Mouse (Mus musculus): Measurements from ENCODE around the gene Sp4.

Sp4 gene

DNA sequence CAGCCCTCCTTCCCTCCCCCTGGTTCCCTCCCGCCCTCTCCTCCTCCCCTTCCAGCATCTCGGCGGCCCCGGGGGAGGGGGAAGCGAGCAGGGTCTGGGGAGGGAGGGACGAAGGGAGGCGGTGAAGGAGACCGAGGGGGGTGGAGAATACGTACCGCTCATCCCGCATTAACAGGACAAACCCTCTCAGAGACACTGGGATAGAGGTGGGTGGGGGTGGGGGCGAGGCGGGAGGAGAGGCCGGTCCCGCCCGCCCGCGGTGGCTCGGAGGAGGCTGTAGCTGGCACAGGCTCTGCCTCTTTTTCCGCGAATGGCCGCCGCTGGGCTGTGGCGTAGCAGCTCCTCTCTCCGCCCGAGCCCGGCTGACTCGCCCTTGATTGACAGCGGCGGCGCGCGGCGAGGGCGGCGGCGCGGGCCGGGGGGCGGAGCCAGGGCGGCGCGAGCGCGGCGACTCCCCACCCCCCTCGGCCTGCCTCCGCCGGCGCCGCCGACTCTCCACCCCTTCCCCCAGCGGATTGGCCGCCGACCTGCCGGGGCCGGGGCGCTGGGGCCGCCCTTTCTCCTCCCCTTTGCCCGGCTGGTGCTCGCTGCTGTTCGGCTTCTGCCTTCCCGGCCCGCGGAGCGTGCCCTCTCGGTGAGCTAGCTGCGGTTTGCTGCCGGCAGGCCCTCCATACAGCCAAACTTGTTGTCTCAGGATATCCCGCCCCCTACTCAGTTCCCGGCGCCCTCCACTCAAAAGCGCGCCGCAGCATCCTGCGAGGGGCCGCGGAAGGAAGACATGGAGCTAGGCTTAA is at the start of gene Sp4:
Sp4 (minus strand) TSS at position 369 of the 794 bp plus-strand sequence.
- peak; percentile 95 to 97 for DNase-seq

DNA sequence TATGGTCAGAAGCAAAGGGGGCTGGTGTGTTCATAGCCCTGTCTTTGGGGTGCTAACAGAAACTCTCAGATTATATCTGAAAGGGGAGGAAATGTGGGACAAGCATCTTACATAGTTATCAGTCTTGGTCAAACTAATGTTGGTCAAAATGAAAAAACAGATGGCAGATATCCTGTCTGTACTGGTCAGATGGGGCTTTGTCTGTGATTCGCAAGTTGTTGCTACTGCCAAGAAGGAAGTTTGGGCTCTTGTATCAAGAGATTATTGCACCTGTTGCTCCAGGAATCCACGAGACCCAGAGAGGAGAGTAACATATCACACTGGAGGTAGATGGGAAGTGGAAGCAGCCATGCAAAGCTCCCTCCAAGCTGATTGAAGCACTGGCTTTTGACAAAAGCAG is 37.9 kb upstream of the Sp4 start:
- DNase-seq, result no peak

DNA sequence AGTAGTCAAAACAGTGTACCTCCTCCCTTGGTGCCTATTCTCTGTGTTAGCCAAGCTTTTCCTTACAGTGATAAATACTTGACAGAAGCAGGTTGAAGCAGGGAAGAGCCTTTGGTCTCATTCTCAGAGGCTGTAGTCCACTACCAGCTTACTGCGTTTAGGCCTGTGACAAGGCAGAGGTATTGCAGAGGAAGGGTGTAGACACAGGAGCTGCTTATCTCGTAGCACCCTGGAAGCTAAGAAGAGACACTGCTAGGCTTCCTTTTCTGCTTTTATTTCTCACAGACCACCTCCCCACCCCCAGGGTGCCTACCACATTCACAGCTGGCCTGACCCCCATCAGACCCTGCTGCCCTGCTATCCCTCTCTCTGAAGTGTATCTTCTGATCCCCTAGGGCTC is 37.0 kb upstream of the Sp4 start:
- DNase-seq, result no peak

DNA sequence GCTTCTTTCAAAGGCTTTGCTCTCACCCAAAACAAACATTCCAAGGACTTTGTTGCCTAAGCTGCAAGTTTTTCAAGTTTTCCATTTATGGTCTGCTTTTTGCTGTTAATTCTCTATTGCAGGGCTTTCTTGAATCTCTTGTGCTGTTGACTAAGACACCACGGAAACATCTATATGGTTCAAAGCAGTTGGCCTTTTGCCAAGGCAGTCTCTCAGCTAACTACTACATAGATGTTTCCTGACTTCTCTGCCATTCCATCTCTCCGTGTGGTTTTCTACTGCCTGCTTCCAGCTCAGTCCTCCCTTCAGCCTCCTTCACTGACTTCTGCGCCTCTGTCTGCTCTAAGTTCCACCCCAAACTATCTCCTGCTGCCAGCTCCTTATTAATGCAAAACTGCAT is 36.1 kb upstream of the Sp4 start:
- DNase-seq, result peak in 1 of 2 experiments; percentile 5

DNA sequence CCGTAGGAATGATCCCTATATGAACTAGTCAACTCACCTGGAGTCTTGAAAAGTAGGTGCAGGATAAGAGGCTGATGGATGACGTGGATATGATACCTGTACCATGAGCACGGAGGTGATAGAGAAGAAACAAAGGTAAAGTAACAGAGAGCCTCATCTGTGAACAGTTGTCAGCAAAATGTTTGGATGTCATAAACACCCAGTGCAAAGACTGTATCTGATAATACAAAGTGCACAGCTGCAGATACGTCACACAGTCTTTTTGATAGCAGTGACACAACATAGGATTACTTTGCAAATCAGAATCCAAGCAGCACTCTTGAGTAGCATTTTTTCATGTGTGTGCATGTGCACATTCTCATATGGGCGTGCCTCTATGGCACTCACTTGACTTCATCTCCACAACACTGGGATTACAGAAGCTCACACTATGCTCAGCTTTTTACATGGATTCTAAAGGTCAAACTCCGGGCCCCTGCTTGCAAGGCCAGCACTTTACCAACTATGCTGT is 27.6 kb upstream of the Sp4 start:
- DNase-seq, result no peak

DNA sequence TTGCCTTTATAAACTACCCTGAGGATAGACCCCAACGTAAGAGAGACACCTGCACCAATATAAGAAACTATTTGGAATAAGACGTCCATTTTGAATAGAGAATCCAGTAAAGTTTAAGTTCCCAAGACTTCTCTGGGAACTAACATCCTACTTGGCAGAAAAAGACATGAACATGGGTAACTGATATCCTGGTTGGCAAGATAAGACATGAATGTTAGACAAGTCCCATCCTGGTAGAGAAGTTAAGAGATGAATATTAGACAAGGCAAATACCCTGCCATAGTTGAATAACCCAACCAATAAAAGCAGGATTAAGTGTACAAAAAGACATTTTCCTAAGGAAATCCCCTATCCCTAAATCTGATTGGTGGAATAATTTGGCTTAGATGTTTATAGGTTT is 26.3 kb upstream of the Sp4 start:
- no peak for DNase-seq

DNA sequence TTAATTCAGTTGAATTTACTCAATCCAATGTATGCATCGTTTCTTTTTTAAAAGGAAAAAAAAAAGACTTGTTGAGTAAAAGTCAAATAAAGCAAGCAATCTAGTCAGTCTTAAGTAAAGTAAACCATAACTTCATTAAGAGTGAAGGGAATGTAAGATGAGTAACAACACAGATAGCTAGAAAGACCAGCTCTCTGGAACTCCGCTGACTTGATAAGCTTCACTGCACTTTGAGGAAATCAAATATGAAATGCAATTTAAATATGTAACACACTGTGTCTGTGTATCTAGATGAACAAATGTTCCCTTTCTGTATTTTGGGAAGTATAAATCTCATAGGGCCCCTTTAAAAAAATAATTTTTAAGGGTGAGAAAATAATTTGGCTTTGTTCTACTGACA is 24.9 kb upstream of the Sp4 start:
- DNase-seq, result no peak

DNA sequence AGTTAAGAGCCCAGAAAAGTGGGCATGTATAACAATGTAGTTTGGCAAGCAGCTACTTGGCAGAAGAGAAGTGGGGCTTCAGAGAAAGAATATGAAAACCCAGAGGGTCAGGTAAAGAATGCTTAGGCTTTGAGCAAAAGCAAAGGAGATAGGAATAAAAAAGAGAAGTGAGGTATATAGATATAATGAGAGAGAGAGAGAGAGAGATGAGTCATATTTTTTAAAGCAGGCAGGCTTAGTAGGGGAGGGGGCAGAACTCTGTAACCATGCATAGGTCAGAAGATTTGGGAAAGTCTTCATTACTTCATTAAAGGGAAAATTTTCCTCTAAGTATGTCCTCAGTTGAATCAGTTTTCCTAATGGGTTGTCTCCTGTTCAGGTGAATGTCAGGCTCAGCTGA is 18.8 kb upstream of the Sp4 start:
- no peak for DNase-seq

DNA sequence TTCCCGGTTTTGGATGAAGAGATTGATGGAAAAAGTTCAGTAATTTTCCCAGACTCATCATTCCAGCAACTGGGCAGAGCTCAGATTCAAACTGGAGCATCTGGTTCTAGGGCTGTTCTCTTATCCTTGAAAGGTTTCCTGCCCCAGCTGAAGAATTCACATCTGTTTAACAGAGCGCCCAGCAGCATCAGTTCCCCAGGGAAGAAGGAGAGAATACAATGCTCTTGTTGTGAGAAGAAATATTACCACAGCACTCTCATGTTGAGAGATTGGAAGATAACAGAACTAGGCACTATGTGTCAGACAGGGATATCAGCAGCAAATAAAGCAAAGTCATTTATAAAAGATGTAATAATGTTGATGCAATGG is 13.2 kb upstream of the Sp4 start:
- DNase-seq, result no peak

DNA sequence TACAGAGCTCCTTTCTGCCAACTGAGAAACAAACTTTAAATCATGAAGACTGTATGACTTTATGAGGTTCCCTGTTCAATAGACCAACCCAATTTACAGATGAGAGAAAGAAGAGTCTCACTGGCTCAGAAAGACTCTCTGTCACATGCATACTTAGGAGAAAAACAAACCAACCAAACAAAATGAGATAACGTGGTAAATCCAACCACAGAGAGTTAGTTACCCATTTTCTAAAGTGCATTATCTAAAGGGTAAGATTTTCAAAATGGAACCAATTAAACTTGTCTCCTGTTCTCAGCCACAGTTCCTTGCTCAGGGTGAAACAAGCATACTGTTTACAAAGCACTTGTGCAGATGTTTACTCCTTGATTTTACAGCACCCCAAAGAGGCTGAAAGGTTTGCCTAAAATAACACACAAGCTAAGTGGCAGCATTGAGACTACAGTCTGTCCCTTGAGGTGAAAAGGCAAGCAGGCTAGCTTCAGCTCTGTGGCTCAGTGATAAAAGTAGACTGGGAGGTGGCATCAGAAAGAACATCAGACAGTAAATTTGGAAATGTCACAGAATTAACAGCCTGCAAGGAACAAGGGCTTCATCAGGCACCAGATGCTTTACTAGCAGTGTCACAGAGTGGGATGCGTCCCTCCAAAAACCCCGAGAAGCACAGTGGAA is 12.7 kb upstream of the Sp4 start:
- no peak for DNase-seq

DNA sequence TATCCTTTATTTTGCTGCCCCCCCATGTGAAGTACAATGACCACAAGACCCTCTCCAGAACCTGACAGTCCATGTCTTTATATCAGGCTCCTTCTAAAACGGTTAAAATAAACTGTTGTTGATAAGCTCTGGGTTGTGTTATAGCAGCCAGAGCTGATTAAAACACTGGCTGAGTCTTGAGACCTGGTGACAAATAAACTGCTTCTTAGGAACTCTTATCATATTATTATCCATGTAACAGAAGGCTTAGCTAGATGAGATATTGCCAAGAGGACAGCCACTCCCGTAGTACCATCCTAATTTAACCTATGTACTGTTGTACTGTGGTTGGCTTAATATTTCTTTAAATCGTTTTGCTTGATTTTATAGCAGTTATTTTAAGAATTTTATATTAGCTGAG is 2.3 kb upstream of the Sp4 start:
- no peak for DNase-seq

DNA sequence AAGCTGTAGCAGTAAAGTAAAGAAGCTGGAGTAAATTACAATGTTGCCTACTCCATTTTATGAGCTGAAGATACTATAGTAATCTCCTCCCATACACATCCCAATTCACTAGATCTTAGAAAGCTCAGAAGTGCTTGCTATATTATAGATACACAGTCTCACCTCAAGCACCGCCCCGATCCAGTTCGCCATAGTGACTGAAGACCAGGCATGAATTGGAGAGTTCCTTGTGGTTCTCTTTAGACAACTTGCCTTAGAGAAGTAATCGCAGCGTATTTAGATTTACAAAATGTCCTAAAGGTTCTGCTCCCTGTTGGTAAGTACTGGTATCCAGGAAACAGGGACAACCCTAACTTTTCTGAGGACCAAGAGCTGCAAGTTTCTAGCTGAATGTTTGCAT is 1.8 kb upstream of the Sp4 start:
- peak in 1 of 2 experiments; percentile 10 for DNase-seq

DNA sequence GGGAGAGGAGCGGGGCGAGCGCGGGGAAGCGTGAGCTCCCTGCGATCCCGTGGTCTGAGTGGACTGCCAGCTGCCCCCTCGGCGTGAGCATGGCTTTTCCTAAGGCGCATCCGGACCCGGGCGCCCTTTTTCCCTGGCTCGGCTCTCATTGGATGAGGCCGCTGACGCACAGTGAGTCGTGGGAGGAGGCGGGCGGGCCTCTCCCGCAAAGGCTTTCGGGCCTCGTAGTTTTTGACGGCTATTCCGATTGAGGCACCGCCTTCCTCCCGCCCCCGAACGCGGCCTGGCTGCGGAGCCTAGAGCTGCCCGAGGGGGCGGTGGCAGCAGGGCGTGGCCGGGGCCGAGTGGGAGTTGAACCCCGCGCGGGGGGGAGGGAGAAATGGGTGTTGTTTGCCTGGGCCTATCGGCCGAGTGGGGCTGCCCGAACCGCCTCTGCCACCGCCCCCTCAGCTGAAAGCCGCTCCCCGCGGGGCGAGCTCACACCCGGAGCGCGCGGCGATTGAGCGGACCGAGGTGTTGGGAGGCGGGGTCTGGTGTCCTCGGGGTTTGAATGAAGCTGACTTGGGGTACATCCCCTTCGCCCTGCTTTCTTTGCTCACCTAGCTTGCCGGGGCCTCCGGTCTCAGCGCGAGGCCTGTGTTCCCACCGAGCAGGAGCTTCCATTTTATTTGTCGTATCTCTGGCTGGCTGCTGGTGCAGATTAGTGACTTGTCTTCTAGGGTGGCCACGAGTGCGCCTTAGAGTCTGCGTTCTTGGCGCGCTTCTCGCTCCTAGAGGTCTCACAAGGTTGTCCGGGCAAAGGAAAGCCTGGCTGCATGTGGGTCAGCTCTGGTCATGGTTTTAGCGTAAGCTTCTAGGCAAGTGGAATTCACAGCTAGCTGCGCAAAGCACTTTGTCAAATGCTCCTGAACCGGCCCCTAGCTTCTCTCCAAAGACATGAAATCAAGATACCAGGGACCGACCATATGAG is 911 bp upstream of the Sp4 start:
- peak; percentile 98 to 99 for DNase-seq

DNA sequence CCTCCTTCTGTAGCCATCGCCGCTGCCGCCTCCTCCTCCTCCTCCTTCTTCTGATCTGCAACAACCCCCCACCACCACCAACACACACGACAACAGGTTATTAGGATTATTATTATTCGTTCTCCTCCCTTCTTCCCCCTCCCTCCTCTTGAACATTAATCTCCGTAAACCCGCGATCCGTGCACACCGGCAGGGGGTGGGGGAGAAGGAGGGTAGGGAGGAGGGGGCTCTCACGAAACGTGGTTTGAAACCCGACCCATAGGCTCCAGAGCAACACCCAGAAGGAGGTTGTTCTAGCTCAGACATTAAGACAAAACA is 527 bp downstream of the Sp4 start:
- no peak for DNase-seq

DNA sequence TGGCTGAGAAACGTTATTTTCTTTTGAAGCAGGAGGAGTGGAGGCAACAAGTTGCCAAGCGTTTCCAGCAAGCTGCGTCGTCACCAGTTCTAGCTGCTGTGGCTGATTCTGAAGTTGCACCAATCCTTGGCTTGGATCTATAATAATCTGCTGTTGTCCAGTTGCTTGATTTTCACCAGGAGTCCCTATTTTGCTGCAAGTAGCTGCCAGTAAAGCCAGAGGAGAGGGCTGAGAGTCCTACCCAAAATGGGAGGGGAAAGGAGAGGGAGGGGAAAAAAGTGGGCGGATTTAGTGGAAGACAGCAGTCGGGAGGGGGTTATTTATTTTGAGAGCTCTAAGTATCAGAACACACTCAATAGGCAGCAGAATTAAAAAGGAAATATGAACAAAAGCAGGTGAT is 1.3 kb downstream of the Sp4 start:
- peak; percentile 38 to 45 for DNase-seq

DNA sequence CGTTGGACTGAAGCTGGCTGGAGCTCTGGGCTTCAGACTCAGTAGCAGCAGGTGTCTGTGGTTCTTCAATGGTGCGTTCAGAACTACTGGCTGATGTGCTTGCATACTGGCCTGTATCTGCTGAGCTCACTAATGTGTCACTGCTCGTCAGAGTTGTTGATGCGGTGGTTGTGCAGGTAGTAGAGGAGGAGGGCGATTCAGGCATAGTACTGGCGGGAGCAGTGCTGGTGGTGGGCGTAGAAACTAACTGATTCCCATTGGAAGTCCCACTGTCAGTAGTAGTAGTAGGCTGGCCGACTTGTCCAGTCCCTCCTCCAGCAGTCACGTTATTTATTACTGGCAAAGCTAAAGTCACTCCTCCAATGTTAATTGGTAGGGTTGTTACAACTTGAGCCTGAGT is 2.1 kb downstream of the Sp4 start:
- DNase-seq, result peak in 1 of 2 experiments; percentile 13

DNA sequence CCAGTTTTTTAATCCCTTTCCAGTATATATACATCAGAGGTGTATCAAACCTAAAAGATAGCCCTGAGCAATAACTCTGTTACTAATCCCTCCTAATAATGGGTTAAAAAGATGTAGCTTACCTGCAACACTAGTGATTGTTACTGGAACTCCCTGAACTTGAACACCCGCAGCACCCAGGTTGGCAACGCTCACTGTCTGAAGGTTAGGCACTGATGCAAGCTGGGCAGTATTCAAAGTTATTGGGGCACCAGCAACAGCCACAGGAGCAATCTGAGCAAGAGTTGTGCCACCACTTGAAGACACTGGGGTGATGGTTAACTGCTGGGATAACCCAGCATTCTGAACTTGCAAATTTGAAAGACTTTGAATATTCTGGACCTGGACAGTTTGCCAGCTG is 2.7 kb downstream of the Sp4 start:
- no peak for DNase-seq

DNA sequence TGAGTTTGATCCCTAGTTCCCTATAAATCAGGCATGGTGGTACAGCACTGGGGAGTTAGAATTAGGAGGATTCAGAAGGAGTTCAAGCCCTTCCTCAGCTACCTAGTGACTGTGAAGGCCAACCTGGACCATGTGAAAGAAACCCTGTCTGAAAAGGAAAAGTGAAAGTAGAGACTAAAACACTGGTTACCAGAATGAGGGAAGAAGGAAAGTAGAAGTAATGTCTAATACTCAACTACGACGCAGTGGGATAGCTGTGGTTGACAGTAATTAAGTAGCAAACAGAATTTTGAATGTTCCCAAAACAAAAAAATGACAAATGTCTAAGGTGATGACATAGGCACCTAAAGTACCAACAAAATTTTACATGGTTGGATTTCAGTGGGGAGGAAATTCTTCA is 5.0 kb downstream of the Sp4 start:
- no peak for DNase-seq

DNA sequence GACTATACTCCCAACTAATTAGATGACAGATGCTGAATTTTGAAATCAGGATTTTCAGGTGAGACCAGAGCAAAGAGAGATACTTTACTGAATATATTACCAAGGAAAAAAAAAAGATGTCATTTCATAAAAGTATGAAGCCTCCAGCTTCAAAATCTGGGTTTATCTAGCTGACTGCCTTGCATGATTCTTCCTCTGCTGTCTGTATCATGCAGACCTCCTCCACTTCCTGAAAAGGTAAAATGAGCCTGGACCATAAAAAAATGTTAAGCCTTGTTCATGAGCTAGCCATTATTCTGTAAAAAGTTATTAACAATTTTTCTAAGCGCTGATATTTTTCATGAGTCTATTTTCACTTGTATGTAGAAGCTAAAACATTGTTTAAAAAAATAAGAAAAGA is 5.4 kb downstream of the Sp4 start:
- DNase-seq, result no peak

DNA sequence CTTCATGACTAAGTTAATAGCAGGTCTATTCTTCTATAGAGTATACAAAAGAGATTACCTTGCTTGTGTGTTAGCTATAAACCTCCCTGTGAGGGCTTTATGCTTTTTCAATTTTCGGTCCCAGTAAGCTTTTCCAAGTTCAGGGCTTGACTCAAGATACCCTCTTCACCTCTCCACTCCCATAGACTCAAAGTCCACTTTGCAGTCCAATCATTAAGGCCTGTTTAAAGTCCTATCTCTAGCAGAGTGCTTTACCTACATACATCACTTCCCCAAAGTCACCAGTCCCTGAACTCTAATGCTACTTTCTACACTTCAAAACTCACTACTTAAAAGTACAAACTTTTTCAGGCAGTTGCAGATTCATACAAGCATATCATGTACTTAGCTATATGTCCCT is 12.3 kb downstream of the Sp4 start:
- DNase-seq, result no peak

DNA sequence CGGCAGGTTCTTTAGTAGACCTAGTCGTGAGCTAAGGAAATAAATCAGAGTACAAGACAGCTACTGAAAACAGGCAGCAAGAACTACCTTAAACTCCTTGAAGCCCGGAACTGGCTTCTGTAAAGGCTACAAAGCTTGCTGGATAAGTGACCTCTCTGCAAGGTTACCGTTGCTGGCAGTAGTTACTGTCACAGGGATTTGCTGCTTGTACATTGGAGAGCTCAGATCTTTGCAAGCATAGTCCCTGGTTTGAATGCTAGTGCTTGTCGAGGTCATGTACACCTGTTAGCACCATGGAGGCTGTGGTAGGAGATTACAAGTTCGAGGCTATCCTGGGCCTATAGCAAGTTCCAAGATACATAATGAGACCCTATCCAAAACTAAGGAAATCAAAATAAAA is 16.1 kb downstream of the Sp4 start:
- no peak for DNase-seq

DNA sequence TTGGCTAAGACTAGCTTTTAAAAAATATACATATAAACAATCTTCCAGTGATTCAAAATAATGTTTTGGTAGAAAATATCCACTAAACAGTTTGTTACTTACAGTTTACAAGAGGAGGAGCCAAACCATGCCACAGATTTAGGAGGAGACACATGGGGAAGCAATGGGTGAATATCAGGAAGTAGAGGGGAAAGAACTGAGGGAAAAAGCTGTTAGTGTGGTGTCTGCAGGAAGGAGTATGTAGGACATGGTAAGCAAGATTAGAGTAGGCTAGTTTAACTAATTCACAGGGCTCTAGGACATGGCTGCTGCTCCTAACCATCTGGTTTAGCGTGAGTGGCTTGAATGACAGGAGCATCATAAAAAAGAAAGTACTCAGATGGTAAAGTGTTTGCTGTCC is 19.3 kb downstream of the Sp4 start:
- no peak for DNase-seq

DNA sequence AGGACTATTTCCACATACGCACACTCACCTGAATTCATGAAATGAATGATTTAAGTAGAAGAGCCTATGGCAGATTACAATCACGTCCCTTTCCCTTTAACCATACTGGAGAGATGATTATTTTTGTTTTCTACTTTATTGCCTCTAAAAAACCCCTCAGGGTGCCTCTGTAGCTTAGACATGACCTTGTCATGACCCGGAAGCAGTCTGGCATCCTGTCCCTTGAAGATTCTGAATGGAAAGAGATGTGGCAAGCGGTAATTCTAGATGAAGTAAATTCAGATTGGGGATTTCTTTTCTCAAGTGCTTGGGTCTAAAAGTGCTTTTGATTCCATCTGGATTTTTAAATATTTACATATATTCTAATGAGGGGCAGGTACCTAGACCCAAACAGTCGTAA is 24.9 kb downstream of the Sp4 start:
- DNase-seq, result no peak

DNA sequence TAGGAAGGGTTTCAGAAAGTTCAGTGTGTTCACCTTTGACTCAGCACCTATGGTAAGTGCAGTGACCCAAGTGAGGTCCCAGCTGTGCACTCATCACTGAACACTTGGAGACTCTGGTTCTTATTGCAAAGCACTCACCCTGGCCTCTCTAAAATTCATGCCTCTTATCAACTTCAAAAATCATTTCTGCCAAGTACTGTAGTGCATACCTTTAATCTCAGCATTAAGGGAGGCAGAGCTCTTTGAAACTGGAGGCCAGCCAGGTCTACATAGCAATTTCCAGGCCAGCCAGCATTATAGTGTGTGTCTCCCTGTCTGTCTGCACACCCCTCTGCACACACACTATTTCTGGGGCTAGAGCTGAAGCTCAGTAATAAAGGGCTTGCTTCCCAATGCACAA is 36.3 kb downstream of the Sp4 start:
- DNase-seq, result no peak
